Mouse (Mus musculus) small intestine, adult 2 months (tissue): ENCODE data around the gene Tenm3. TPM values are rescaled to one million over a fixed set of nuclear protein-coding genes. Genes with fewer than 3 reads are reported as not detected.

Experiments
- H3K27ac ChIP-seq: fragments of 200-500 bp; 2 replicates; pipeline ENCODE4 v1.5.1; 2012; ENCODE audit warnings: low read depth, low read length, control low read depth, inconsistent platforms; ENCODE audit not compliant: insufficient read depth
- H3K27me3 ChIP-seq: fragments of 200-500 bp; 2 replicates; pipeline ENCODE4 v1.6.1; 2012; ENCODE audit warnings: mild to moderate bottlenecking, moderate library complexity, low read length, inconsistent platforms; ENCODE audit not compliant: control insufficient read depth, insufficient read depth
- H3K36me3 ChIP-seq: fragments of 200-500 bp; 2 replicates; pipeline ENCODE4 v1.6.1; 2012; ENCODE audit warnings: mild to moderate bottlenecking, low read length, control low read depth, inconsistent platforms; ENCODE audit not compliant: control insufficient read depth, insufficient read depth
- H3K4me1 ChIP-seq: fragments of 200-500 bp; 2 replicates; pipeline ENCODE4 v1.6.1; 2012; ENCODE audit warnings: low read length, inconsistent platforms, mixed read lengths; ENCODE audit not compliant: control insufficient read depth, insufficient read depth, insufficient read length
- H3K4me3 ChIP-seq: fragments of 200-500 bp; 2 replicates; pipeline ENCODE4 v1.5.1; 2012; ENCODE audit warnings: low read depth, mild to moderate bottlenecking, control low read depth, inconsistent platforms, low read length, moderate library complexity
- CTCF ChIP-seq: fragments of 200-500 bp; IDR thresholded peaks from 2 replicates; pipeline ENCODE4 v1.5.1; 2012; ENCODE audit warnings: low read depth, mild to moderate bottlenecking, control low read depth, inconsistent platforms, low read length, moderate library complexity, mixed read lengths; ENCODE audit not compliant: insufficient replicate concordance, insufficient read length; ENCODE audit errors: extremely low read depth
- POLR2A ChIP-seq: fragments of 200-500 bp; IDR thresholded peaks from 2 replicates; pipeline ENCODE4 v1.6.1; 2012; ENCODE audit warnings: low read depth, mild to moderate bottlenecking, control low read depth, inconsistent platforms, low read length, moderate library complexity
- WGBS: fragments of 180-500 bp; shearing (Covaris S2); methylation state at CpG from one replicate; pipeline ENCODE4 v1.1.7; 2018; 5-methylcytosine and 5-hydroxymethylcytosine counted together
- polyA plus RNA-seq: library from polyadenylated mRNA; depleted of rRNA; stranded (reverse); fragments of >200 nt; gene quantifications from 2 replicates; pipeline ENCODE4 v1.2.3, GENCODE M21; 2012

Gene Tenm3
- polyA plus RNA-seq, 1 experiment, result 1.6 TPM

DNA sequence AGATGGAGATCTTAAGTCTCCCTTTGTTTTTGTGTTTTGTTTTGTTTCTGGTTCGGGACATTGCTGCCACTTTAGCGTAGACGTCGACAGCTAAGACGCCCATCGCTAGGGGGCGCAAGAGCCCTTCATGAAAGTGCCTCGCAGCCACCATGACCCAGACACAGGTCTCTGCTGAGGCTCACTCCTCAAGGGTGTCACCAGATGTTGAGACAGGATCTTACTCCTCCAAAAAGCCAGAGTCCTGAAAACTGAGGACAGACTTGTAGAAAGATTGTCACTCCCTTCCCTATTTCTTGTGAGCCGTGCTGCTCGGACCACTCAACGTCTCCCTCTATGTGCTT lies 621.4 kb downstream of the Tenm3 start:
- Histone ChIP-seq H3K4me1 (no peaks in the 10 kb centered on the region), H3K27me3 (no peaks in the 10 kb centered on the region), H3K27ac (no peak overlapping the region), H3K36me3 (no peaks in the 10 kb centered on the region), H3K4me3 (peak overlapping the region; percentile 18)
- WGBS, result 13% methylated on average over 11 of the region's 11 CpGs
- TF ChIP-seq POLR2A (no peak), CTCF (peak; percentile 78; the same call in 1 of the 2 replicates)

DNA sequence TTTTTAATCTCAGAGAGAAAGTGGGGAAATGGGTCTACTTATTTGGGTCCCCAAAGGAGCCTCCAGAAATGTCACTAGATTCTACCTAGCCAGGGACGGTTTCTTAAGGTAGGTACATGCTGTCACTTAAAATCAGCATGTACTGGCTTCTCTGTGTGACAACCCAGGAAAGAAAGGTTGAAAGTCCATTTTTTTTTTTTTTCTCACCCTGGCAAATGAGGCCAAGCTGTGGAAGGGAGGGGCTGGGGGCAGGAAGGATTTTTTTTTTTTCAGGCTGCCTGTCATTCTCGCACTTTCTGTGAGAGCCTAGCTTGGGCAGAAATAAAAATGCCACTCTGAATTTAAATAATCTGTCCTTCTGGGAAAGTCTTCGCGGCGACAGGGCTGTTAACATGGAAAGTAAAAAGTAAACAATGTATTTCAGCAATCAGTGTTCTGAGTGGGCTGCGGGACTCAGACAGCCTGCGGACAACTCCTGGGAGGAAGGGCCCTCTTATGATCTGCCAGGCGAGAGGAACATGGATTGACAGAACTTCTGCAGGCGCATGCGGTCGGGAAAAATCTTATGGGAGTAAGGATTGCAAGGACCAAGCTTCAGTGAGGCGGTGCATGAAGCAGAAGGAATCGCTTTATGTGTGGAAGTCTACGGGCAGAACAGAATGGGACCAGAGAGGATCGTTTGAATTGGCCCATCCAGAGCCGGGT lies 621.9 kb downstream of the Tenm3 start:
- TF ChIP-seq CTCF (no peak), POLR2A (no peak)
- peak overlapping the region; percentile 18 for H3K4me3 ChIP-seq
- no peaks in the 10 kb centered on the region for H3K27me3 ChIP-seq
- H3K36me3 ChIP-seq, result no peaks in the 10 kb centered on the region
- no peak overlapping the region for H3K27ac ChIP-seq
- 6% methylated on average over 16 of the region's 16 CpGs for WGBS
- no peaks in the 10 kb centered on the region for H3K4me1 ChIP-seq

- Histone ChIP-seq H3K36me3 (no peaks in the 10 kb centered on the region), H3K27ac (no peak overlapping the region), H3K4me1 (no peaks in the 10 kb centered on the region), H3K4me3 (no peak overlapping the region), H3K27me3 (no peaks in the 10 kb centered on the region)
- 62% methylated on average over 11 of the region's 11 CpGs for WGBS
- TF ChIP-seq CTCF, result no peak
- no peak for TF ChIP-seq POLR2A
These were observed 622.4 kb downstream of the Tenm3 start for GRCm38 (mm10) chr8:48221304-48221703.

DNA sequence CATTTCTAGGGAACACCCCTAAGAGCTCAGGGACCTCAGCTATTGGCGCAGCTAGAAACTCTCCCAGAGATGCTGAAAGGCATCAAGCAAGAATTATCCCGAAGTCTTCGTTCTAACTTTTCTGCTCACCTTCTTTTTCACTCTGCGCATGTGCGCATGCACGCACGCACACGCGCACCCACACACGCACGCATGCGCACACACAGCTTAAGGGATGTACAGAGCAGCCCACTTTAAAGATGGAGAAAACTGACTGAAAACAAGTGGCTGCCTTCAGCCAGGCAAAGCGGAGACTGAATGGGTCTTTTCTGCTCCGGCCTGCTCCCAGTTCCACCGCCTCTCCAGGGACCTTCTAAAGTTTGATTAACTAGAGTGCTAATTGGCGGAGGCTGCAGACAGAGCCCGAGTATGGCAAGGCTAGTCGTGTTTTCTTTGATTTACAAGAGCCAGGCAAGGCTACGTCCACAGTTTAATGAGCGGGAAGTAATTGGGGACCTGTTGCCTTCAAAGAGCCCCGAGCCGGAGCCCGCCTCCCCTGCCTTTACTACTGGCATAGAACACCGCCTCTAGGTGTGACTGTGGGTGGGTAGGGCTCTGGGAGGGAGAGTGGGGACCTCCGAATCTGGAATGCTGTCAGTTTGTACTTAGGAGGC lies 623.1 kb downstream of the Tenm3 start:
- H3K27ac ChIP-seq, result no peak overlapping the region
- 81% methylated on average over 25 of the region's 25 CpGs for WGBS
- no peaks in the 10 kb centered on the region for H3K36me3 ChIP-seq
- TF ChIP-seq POLR2A (no peak), CTCF (no peak)
- H3K27me3 ChIP-seq, result no peaks in the 10 kb centered on the region
- no peak overlapping the region for H3K4me3 ChIP-seq
- no peaks in the 10 kb centered on the region for H3K4me1 ChIP-seq

GRCm38 (mm10) chr8:48215071-48215501 lies 628.7 kb downstream of the Tenm3 start:
- 69% methylated on average over 9 of the region's 9 CpGs for WGBS

DNA sequence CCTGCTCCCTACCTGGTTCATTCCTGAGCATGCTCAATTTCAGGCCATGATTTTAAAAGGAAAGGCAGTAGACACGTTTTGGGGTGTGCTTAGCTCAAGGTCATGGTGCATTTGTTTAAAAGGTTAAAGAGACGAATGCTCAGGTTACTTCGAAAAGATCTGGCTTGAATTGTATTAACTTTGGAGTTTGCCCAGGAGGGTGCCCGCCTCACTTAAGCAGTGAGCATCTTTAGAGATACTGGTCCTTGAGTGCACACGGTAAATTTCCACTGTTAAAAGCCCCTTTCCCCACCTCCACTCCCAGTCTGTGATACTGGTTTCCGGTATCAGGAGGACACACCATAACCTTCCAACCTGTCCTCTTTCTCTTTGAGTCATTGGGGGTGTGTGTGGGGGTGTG lies 629.4 kb downstream of the Tenm3 start:
- H3K4me1 ChIP-seq, result no peaks in the 10 kb centered on the region
- WGBS, result 69% methylated on average over 6 of the region's 6 CpGs
- no peaks in the 10 kb centered on the region for H3K27me3 ChIP-seq
- TF ChIP-seq CTCF (no peak), POLR2A (no peak)
- H3K36me3 ChIP-seq, result no peaks in the 10 kb centered on the region
- H3K4me3 ChIP-seq, result no peak overlapping the region
- H3K27ac ChIP-seq, result no peak overlapping the region

More at GRCm38 (mm10) chr8:48215071-48215501, 628.7 kb downstream of the Tenm3 start:
- Histone ChIP-seq H3K27me3 (no peaks in the 10 kb centered on the region), H3K36me3 (no peaks in the 10 kb centered on the region), H3K27ac (no peak overlapping the region), H3K4me3 (no peak overlapping the region), H3K4me1 (no peaks in the 10 kb centered on the region)
- no peak for TF ChIP-seq POLR2A
- no peak for TF ChIP-seq CTCF

GRCm38 (mm10) chr8:48211931-48212330 lies 631.8 kb downstream of the Tenm3 start:
- H3K4me3 ChIP-seq, result no peak overlapping the region
- H3K27ac ChIP-seq, result no peak overlapping the region
- no peaks in the 10 kb centered on the region for H3K36me3 ChIP-seq
- H3K27me3 ChIP-seq, result no peaks in the 10 kb centered on the region
- WGBS, result 88% methylated on average over 9 of the region's 9 CpGs
- no peaks in the 10 kb centered on the region for H3K4me1 ChIP-seq
- TF ChIP-seq POLR2A (no peak), CTCF (no peak)
